Mouse (Mus musculus): ENCODE measurements around the gene Btn2a2. TPM values are rescaled to one million over a fixed set of nuclear protein-coding genes. Genes with fewer than 3 reads are reported as not detected.

Gene Btn2a2
- not detected in 3 replicates for total RNA-seq (2017)

GRCm38 (mm10) chr13:23488400-23489322 lies at the start of gene Btn2a2:
Btn2a2 (minus strand) TSS chr13:23488857.
- peak; percentile 73; the same call in 1 of the 2 replicates for ATAC-seq (replicated peaks; ENCODE audit: insufficient number of reproducible peaks, low FRiP score, low TSS enrichment, poor library complexity, severe bottlenecking)

- 0 out of 2 replicates have a peak, but pooled peaks have one; percentile 28 for ATAC-seq (replicated peaks; ENCODE audit: insufficient number of reproducible peaks, low FRiP score, low TSS enrichment, poor library complexity, severe bottlenecking)
Measured at GRCm38 (mm10) chr13:23538249-23538648, 49.6 kb upstream of the Btn2a2 start.

DNA sequence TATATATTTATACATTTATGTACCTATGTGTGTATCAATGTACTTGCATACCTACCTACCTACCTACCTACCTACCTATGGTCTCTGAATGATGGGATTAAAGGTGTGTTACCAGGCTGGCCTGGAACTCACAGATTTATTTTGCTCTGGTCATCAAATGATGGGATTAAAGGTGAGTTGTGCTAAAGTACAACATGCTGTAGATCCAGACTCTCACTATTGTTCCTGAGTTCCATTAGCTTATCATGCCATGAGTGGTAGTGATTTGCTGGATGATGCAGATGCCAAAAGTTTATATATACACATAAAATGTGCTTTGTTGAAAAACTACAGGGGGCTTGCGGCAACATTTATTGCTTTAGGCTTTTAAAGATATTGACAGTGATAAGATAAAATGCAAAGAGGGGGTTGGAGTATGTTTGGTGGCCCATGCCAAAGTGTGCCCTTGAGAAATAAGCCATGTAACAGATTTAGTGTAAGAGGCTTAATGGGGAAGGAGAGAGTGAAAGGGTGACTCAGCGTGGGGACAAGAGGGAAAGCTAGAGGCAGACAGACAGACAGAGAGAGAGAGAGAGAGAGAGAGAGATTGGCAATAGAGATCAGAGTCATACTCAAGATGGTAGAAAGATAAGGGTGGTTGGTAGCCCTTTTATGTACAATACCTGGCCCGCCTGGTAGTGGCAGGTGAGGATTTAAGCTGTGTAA lies 48.5 kb upstream of the Btn2a2 start:
- ATAC-seq (replicated peaks; ENCODE audit: insufficient number of reproducible peaks, low FRiP score, low TSS enrichment, poor library complexity, severe bottlenecking): no peak

DNA sequence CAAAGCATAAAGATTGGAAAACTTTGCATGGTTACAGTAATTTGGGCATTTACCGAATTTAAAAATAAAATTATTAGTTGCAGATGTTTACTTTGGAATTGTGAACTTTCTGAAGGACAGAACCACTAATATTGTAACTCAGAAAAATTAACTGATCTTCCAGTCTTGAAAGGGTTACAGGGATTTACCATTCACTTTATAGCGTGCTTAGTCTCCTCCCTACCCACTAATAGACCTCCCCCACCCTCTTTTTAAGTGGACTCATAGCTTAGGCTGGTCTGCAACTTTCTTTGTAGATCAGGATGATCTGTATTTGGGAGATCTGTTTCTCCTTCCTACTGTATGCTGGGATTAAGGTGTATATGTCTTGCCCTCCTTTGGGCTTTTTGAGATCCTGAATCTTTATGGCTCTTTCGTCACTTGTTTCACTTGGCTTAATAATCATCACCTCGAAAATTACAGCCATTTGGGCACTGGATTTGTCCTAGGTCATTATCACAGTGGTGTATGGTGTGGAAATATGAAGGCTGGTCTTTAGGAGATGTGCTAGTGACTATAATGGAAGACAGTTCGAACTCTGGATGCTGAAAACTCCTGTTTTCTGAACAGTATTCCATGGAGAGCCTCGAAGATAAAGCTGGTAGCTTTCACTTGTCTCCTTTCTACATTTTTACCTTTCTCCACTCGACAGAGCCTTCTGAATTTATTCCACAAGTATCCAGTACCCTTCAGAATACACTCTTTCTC lies 47.6 kb upstream of the Btn2a2 start:
- ATAC-seq (replicated peaks; ENCODE audit: insufficient number of reproducible peaks, low FRiP score, low TSS enrichment, poor library complexity, severe bottlenecking): no peak

- ATAC-seq (replicated peaks; ENCODE audit: insufficient number of reproducible peaks, low FRiP score, low TSS enrichment, poor library complexity, severe bottlenecking): peak; percentile 79
Measured at GRCm38 (mm10) chr13:23535137-23536075, 46.7 kb upstream of the Btn2a2 start, which contains the start of gene Hist1h3g. Hist1h3g (plus strand) TSS chr13:23535422.

- no peak for ATAC-seq (replicated peaks; ENCODE audit: insufficient number of reproducible peaks, low FRiP score, low TSS enrichment, poor library complexity, severe bottlenecking)
Measured at GRCm38 (mm10) chr13:23534368-23535131, 45.9 kb upstream of the Btn2a2 start.

DNA sequence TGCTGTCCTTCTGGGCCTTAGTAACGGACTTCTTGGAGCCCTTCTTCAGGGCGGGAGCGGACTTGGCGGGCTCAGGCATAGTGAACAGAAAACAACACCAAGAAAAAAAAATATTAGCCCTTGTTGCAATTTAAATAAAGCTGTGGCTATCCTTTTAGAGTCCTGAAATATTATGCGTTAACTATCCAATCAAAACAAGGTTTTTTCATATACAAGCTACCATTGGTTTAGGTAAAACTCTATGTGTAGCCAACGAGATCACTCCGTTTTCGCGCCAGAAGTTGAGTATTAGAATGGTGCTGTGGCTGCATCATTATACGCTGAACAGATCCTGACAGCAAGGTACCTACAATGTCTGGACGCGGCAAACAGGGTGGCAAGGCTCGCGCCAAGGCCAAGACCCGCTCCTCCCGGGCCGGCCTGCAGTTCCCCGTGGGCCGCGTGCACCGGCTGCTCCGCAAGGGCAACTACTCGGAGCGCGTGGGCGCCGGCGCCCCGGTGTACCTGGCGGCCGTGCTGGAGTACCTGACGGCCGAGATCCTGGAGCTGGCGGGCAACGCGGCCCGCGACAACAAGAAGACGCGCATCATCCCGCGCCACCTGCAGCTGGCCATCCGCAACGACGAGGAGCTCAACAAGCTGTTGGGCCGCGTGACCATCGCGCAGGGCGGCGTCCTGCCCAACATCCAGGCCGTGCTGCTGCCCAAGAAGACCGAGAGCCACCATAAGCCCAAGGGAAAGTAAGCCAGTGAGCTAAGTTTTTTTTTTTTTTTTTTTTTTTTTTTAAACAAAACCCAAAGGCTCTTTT lies 45.1 kb upstream of the Btn2a2 start, which contains the start of gene Hist1h2af:
Gene Hist1h2af (plus strand): TSS at position 347 of the 808 bp plus-strand sequence.
- ATAC-seq (replicated peaks; ENCODE audit: insufficient number of reproducible peaks, low FRiP score, low TSS enrichment, poor library complexity, severe bottlenecking): peak; percentile 49

- ATAC-seq (replicated peaks; ENCODE audit: insufficient number of reproducible peaks, low FRiP score, low TSS enrichment, poor library complexity, severe bottlenecking): no peak
Measured at GRCm38 (mm10) chr13:23532262-23533075, 43.8 kb upstream of the Btn2a2 start.

DNA sequence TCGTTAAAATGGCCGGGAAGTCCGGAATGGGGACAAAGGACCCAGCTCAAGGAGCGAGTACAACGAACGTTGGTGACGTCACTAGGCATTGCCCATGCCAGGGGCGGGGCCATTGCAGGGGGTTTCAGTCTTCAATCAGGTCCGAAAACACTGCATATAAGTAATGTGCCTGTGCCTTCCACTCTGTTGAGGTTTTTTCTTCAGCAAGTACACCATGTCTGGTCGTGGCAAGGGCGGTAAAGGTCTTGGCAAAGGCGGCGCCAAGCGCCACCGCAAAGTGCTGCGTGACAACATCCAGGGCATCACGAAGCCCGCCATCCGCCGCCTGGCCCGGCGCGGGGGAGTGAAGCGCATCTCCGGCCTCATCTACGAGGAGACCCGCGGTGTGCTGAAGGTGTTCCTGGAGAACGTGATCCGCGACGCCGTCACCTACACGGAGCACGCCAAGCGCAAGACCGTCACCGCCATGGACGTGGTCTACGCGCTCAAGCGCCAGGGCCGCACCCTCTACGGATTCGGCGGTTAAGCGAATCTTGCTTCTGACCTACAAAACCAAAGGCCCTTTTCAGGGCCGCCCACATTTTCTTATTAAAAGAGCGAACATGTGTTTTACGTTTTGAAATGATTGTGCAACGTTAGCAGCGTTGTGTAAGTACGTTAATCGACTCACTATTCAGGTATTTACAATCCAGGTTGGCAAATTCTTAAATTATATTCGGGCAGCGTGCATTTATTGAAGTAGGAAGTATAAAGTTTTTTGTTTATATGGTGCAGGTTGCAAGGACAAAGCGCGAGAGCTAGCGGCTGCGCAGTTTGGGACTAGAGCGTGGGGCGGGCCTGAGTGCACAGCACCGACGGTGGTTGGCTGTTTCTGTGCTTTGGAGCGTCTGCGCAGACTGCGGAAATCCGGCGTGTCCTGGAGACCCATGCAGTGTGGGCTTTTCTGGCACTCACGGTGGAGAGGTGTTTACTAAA lies 42.5 kb upstream of the Btn2a2 start, which contains the start of gene Hist1h4h:
Gene Hist1h4h (plus strand): TSS at position 150 of the 975 bp plus-strand sequence.
- ATAC-seq (replicated peaks; ENCODE audit: insufficient number of reproducible peaks, low FRiP score, low TSS enrichment, poor library complexity, severe bottlenecking): peak; percentile 80

- ATAC-seq (replicated peaks; ENCODE audit: insufficient number of reproducible peaks, low FRiP score, low TSS enrichment, poor library complexity, severe bottlenecking): no peak
Measured at GRCm38 (mm10) chr13:23530181-23530900, 41.7 kb upstream of the Btn2a2 start.

- ATAC-seq (replicated peaks; ENCODE audit: insufficient number of reproducible peaks, low FRiP score, low TSS enrichment, poor library complexity, severe bottlenecking): no peak
Measured at GRCm38 (mm10) chr13:23529480-23530165, 41.0 kb upstream of the Btn2a2 start.

DNA sequence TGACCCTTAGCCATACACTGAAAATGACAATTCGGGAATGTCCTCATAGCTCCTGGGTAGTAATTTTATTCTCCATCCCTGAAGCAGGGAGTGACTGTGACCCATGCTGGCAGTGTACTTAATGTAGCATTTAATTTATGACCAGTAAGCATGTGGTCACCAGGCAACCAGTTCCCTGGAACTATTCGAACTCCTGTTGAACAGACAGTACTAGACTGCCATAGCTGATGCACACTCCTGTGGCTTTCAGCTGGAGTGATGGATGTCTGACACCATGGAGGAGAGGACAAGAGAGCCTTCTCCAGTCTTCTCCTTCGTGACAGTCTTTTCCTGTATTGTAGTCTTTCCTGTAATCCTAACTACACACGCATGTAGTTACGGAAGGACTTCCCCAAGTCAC lies 40.3 kb upstream of the Btn2a2 start:
- ATAC-seq (replicated peaks; ENCODE audit: insufficient number of reproducible peaks, low FRiP score, low TSS enrichment, poor library complexity, severe bottlenecking): no peak

DNA sequence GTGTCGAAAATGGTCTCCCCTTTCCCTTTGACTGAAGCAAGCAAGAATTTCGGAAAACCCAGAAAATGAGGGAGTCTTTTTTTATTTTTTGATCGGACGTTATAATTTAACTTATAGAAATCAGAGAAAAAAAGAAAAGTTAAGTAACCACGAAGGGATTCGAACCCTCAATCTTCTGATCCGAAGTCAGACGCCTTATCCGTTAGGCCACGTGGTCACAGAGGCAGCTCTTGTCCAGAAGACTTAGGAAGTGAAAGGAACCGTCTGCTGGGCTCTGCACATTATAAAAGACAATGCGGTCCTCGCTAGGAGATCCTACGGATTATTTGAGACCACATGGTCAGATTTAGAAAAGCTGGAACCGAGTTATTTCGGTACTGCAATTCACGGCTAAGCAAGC lies 37.7 kb upstream of the Btn2a2 start:
- ATAC-seq (replicated peaks; ENCODE audit: insufficient number of reproducible peaks, low FRiP score, low TSS enrichment, poor library complexity, severe bottlenecking): peak; percentile 48; the same call in 1 of the 2 replicates

All from monocyte, adult 5-6 weeks (primary cell).